Mouse (Mus musculus): ENCODE data around the gene Ccdc142.

DNA sequence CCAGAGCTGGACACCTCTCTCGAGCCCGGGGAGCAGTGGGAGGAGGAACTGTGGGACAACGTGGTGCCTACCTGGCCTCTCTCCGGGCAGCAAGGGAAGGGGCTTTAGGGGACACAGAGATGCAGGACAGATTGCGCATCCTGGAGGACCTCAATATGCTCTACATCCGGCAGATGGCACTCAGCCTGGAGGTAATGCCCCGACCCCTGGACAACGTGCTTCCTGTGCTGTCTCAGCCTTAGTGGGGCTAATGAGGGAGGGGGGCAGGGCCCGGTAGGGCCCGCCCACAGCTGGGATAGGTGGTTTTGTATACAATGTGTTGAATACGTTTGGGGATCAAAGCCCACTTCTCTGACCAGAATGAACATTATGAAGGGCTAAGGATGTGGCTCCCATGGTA is 36.7 kb downstream of the Ccdc142 start:
- TF ChIP-seq CTCF (IDR thresholded peaks at IDR 0.05; ENCODE audit: extremely low read depth, insufficient read length, insufficient replicate concordance, low read depth, low read length) (no peak), POLR2A (IDR thresholded peaks at IDR 0.05; ENCODE audit: low read depth, low read length) (no peak)

All from small intestine, adult 2 months (tissue).